Mouse (Mus musculus): ENCODE measurements around the gene Cfap65.

Cfap65 gene

GRCm38 (mm10) chr1:74939762-74940161 is 4.4 kb upstream of the Cfap65 start:
- no peak for DNase-seq (ENCODE audit: low read depth in 1 of 2, low spot score in 2 of 2)

GRCm38 (mm10) chr1:74936221-74936830 is 927 bp upstream of the Cfap65 start:
- DNase-seq (ENCODE audit: low read depth in 1 of 2, low spot score in 2 of 2) = no peak

- no peak for DNase-seq (ENCODE audit: low read depth in 1 of 2, low spot score in 2 of 2)
Measured at GRCm38 (mm10) chr1:74927621-74928296, 7.6 kb downstream of the Cfap65 start.

- DNase-seq (ENCODE audit: low read depth in 1 of 2, low spot score in 2 of 2) = no peak
Measured at GRCm38 (mm10) chr1:74926721-74927120, 8.7 kb downstream of the Cfap65 start.

GRCm38 (mm10) chr1:74924464-74924863 is 10.9 kb downstream of the Cfap65 start:
- no peak for DNase-seq (ENCODE audit: low read depth in 1 of 2, low spot score in 2 of 2)

- no peak for DNase-seq (ENCODE audit: low read depth in 1 of 2, low spot score in 2 of 2)
Measured at GRCm38 (mm10) chr1:74915706-74916105, 19.7 kb downstream of the Cfap65 start.

GRCm38 (mm10) chr1:74902191-74902590 is 33.2 kb downstream of the Cfap65 start:
- DNase-seq (ENCODE audit: low read depth in 1 of 2, low spot score in 2 of 2) = no peak

GRCm38 (mm10) chr1:74901686-74902085 is 33.7 kb downstream of the Cfap65 start:
- DNase-seq (ENCODE audit: low read depth in 1 of 2, low spot score in 2 of 2) = no peak

GRCm38 (mm10) chr1:74900341-74901285 is 34.8 kb downstream of the Cfap65 start:
- no peak for DNase-seq (ENCODE audit: low read depth in 1 of 2, low spot score in 2 of 2)

- DNase-seq (ENCODE audit: low read depth in 1 of 2, low spot score in 2 of 2) = no peak
Measured at GRCm38 (mm10) chr1:74898656-74899431, 36.6 kb downstream of the Cfap65 start.

- DNase-seq (ENCODE audit: low read depth in 1 of 2, low spot score in 2 of 2) = no peak
Measured at GRCm38 (mm10) chr1:74897976-74898375, 37.4 kb downstream of the Cfap65 start.

GRCm38 (mm10) chr1:74894966-74895365 is 40.4 kb downstream of the Cfap65 start:
- no peak for DNase-seq (ENCODE audit: low read depth in 1 of 2, low spot score in 2 of 2)

- DNase-seq (ENCODE audit: low read depth in 1 of 2, low spot score in 2 of 2) = no peak
Measured at GRCm38 (mm10) chr1:74893134-74893855, 42.1 kb downstream of the Cfap65 start, which contains the start of gene Cryba2. Gene Cryba2, minus strand, starts transcription at chr1:74893143.

- DNase-seq (ENCODE audit: low read depth in 1 of 2, low spot score in 2 of 2) = no peak
Measured at GRCm38 (mm10) chr1:74892351-74893133, 42.9 kb downstream of the Cfap65 start.

GRCm38 (mm10) chr1:74891513-74891912 is 43.9 kb downstream of the Cfap65 start:
- no peak for DNase-seq (ENCODE audit: low read depth in 1 of 2, low spot score in 2 of 2)

- no peak for DNase-seq (ENCODE audit: low read depth in 1 of 2, low spot score in 2 of 2)
Measured at GRCm38 (mm10) chr1:74885369-74886042, 49.9 kb downstream of the Cfap65 start, which contains the start of gene Fev. Gene Fev, minus strand, starts transcription at chr1:74885419.

- no peak for DNase-seq (ENCODE audit: low read depth in 1 of 2, low spot score in 2 of 2)
Measured at GRCm38 (mm10) chr1:74884196-74885141, 50.9 kb downstream of the Cfap65 start.

- DNase-seq (ENCODE audit: low read depth in 1 of 2, low spot score in 2 of 2) = no peak
Measured at GRCm38 (mm10) chr1:74883441-74883840, 52.0 kb downstream of the Cfap65 start.
